Mouse (Mus musculus): Measurements from ENCODE around the gene Ank3.

GRCm38 (mm10) chr10:69405431-69405830 is 6.9 kb downstream of the Ank3 start:
- TF ChIP-seq CTCF (conservative IDR thresholded peaks at IDR 0.05; ENCODE audit: insufficient read depth, insufficient read length, low read depth, low read length) = no peak
- TF ChIP-seq POLR2A (IDR thresholded peaks at IDR 0.05; ENCODE audit: low read depth, low read length) = no peak
